11 mouse cellular contexts compared by ENCODE assay signal in genomic region chrX:51767457-51767856, GRCm38 (mm10). TPM values are rescaled to one million over a fixed set of nuclear protein-coding genes. Genes with fewer than 3 reads are reported as not detected.
A peak's percentile ranks its signal among the peaks of the same experiment; 100 is the strongest.
DNase-seq lines count a peak whose midpoint lies in the region; ATAC-seq and TF ChIP-seq lines count a peak whose summit lies in the region.
"Had no signal": no experiment of that assay in that cellular context is flagged by ENCODE, and none has a peak within 500 bp of the region (broad histone marks: within the 10 kb centered on the region; RNA-seq: fewer than 3 reads in every experiment).

No protein-coding gene starts in this region.

- TF ChIP-seq CTCF in lung, embryonic 14.5 days (IDR thresholded peaks at IDR 0.05; ENCODE audit: low read depth) = peak; percentile 49

- no peak for ATAC-seq in lung, embryonic 14.5 days (ENCODE audit: insufficient read depth)
- no peak for ATAC-seq in limb, embryonic 14.5 days (ENCODE audit: low FRiP score, low read depth)

- TF ChIP-seq POLR2A in limb, embryonic 14.5 days (IDR thresholded peaks at IDR 0.05; ENCODE audit: borderline replicate concordance, extremely low read depth, insufficient read depth, insufficient read length) = no peak

- no peaks in the 10 kb centered on the region for H3K27me3 ChIP-seq in lung, embryonic 14.5 days (ENCODE audit: insufficient read depth, low read length)
- H3K27me3 ChIP-seq in limb, embryonic 14.5 days (ENCODE audit: control insufficient read depth, insufficient read depth, low read length) = no peaks in the 10 kb centered on the region
- H3K27me3 ChIP-seq: midbrain, embryonic 12.5 days had no signal

- DNase-seq in gastrocnemius, postnatal 10 days = peak; percentile 8
- DNase-seq in gastrocnemius, postnatal 36 days = no peak
- DNase-seq in lung, embryonic 14.5 days = peak; percentile 61
- DNase-seq in lung, postnatal 4 days = no peak
- peak; percentile 37 for DNase-seq in adrenal gland, postnatal 14 days
- peak; percentile 49 for DNase-seq in limb, embryonic 14.5 days (ENCODE audit: low spot score)
- DNase-seq in Muller cell, postnatal 12 days (ENCODE audit: inconsistent ontology term) = no peak
- no peak for DNase-seq in thymus, postnatal 4 days

- H3K9me3 ChIP-seq in lung, embryonic 14.5 days (ENCODE audit: low read depth, low read length) = no peaks in the 10 kb centered on the region
- H3K9me3 ChIP-seq in limb, embryonic 14.5 days (ENCODE audit: control insufficient read depth, low read length) = no peaks in the 10 kb centered on the region
- H3K9me3 ChIP-seq: G1E; midbrain, embryonic 12.5 days had no signal

- H3K27ac ChIP-seq in lung, embryonic 14.5 days (ENCODE audit: low read depth) = no peak overlapping the region
- no peak overlapping the region for H3K27ac ChIP-seq in limb, embryonic 14.5 days (replicated peaks; ENCODE audit: low read depth, low read length)
- H3K27ac ChIP-seq: midbrain, embryonic 12.5 days had no signal

- no peaks in the 10 kb centered on the region for H3K4me1 ChIP-seq in lung, embryonic 14.5 days (ENCODE audit: insufficient read depth)
- no peaks in the 10 kb centered on the region for H3K4me1 ChIP-seq in limb, embryonic 14.5 days (ENCODE audit: control insufficient read depth, insufficient read depth, low read length)
- H3K4me1 ChIP-seq: midbrain, embryonic 12.5 days had no signal

- H3K9ac ChIP-seq in lung, embryonic 14.5 days = no peak overlapping the region
- no peak overlapping the region for H3K9ac ChIP-seq in limb, embryonic 14.5 days (ENCODE audit: low read depth, low read length, severe bottlenecking)
- H3K9ac ChIP-seq: midbrain, embryonic 12.5 days had no signal

- intact Hi-C loops in gastrocnemius, postnatal 36 days (cut with DNase I) = loop anchor here (5.0 to 10.0 kb wide), 2 partner anchors 147 to 605 kb away; no protein-coding TSS in a partner anchor

- no peaks in the 10 kb centered on the region for H3K36me3 ChIP-seq in lung, embryonic 14.5 days (ENCODE audit: insufficient read depth)
- no peaks in the 10 kb centered on the region for H3K36me3 ChIP-seq in limb, embryonic 14.5 days (ENCODE audit: control insufficient read depth, insufficient read depth, low read length)
- H3K36me3 ChIP-seq: G1E; midbrain, embryonic 12.5 days had no signal

- H3K4me2 ChIP-seq in lung, embryonic 14.5 days = no peak overlapping the region
- H3K4me2 ChIP-seq in limb, embryonic 14.5 days (replicated peaks; ENCODE audit: low read depth, low read length, severe bottlenecking) = no peak overlapping the region
- H3K4me2 ChIP-seq: midbrain, embryonic 12.5 days had no signal

- no peak overlapping the region for H3K4me3 ChIP-seq in lung, embryonic 14.5 days (ENCODE audit: low read depth, low read length)
- H3K4me3 ChIP-seq in limb, embryonic 14.5 days (replicated peaks; ENCODE audit: low read length) = no peak overlapping the region
- H3K4me3 ChIP-seq: midbrain, embryonic 12.5 days had no signal

- WGBS in lung, embryonic 14.5 days = 4% methylated on average over 1 of the region's 1 CpGs
- 0% methylated on average over 1 of the region's 1 CpGs for WGBS in limb, embryonic 14.5 days

RNA-seq across cellular contexts. Expression of gene Usp26, which starts 33.6 kb away (rescaled TPM):
- not detected for total RNA-seq in gastrocnemius, postnatal 10 days (2021)
- total RNA-seq in gastrocnemius, postnatal 36 days (2021) = not detected
- polyA plus RNA-seq in lung, embryonic 14.5 days (2014; fragmentation: Nextera tagmentation; extraction: Ambion mirVana) = not detected in 2 replicates
- not detected in 2 replicates for total RNA-seq in adrenal gland, postnatal 14 days (2021)
- polyA plus RNA-seq in limb, embryonic 14.5 days (2012; rRNA removed) = 0.01 and 0.03 TPM in 2 replicates
- polyA plus RNA-seq in limb, embryonic 14.5 days (2014; fragmentation: Nextera tagmentation; extraction: Ambion mirVana) = 0.06 TPM in 1 of 2 replicates, not detected in the other
- total RNA-seq: G1E; layer of hippocampus, adult 8-10 months had no signal
- polyA plus RNA-seq: G1E; midbrain, embryonic 12.5 days had no signal

Comparison
In these comparisons a context has a peak if more than half of its experiments do, and no peak if none do; other contexts are left out.
1. DNase-seq: peak in gastrocnemius, postnatal 10 days (single experiment), lung, embryonic 14.5 days (single experiment), adrenal gland, postnatal 14 days (single experiment) and limb, embryonic 14.5 days (single experiment); none in gastrocnemius, postnatal 36 days (0 of 2), lung, postnatal 4 days (0 of 2), Muller cell, postnatal 12 days (single experiment) and thymus, postnatal 4 days (single experiment).